Mouse (Mus musculus): ENCODE data around the gene Slc25a39. TPM values are rescaled to one million over a fixed set of nuclear protein-coding genes. Genes with fewer than 3 reads are reported as not detected.

Gene Slc25a39
- 145 and 149 TPM in 2 replicates for polyA plus RNA-seq (2014; fragmentation: Nextera tagmentation; extraction: Ambion mirVana)

DNA sequence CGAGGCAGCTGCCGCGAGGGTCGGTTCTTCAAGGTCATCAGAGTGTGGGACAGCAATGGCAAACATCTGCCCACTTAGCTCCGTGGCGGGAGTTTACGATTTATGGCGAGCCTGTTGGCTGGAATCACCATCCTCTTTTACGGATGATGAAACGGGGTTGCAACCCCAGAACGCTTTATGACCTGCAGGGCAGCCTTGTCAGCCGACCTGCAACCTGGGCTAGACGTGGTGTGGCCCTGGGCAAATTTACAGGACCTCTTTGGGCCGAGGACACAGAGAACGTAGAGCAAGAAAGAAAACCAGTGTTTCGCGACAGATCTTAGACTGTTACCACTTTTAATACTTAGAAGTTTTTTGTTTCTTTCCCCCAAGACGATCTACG, at the start of gene Slc25a39:
Gene Slc25a39, minus strand, starts transcription at position 113 of the 382 bp plus-strand sequence.
- Histone ChIP-seq H3K4me1 (ENCODE audit: control insufficient read depth, insufficient read depth, low read length) (peaks cover 14% of the 10 kb centered on the region), H3K4me3 (ENCODE audit: low read depth, low read length) (peak within 1 kb of the TSS; percentile 64), H3K4me2 (ENCODE audit: low read length) (peak within 1 kb of the TSS; percentile 68), H3K36me3 (ENCODE audit: control insufficient read depth, insufficient read depth, low read length) (peaks cover 22% of the 10 kb centered on the region), H3K9ac (ENCODE audit: low read length) (peak within 1 kb of the TSS; percentile 87), H3K27me3 (replicated peaks; ENCODE audit: control insufficient read depth, insufficient read depth, low read length) (no peaks in the 10 kb centered on the region), H3K27ac (ENCODE audit: low read depth, low read length) (peak within 1 kb of the TSS; percentile 56), H3K9me3 (replicated peaks; ENCODE audit: control insufficient read depth, low read length) (no peaks in the 10 kb centered on the region)
- no peak for ATAC-seq
- 1% methylated on average over 19 of the region's 19 CpGs for WGBS
- no peak for DNase-seq (ENCODE audit: low spot score)

DNA sequence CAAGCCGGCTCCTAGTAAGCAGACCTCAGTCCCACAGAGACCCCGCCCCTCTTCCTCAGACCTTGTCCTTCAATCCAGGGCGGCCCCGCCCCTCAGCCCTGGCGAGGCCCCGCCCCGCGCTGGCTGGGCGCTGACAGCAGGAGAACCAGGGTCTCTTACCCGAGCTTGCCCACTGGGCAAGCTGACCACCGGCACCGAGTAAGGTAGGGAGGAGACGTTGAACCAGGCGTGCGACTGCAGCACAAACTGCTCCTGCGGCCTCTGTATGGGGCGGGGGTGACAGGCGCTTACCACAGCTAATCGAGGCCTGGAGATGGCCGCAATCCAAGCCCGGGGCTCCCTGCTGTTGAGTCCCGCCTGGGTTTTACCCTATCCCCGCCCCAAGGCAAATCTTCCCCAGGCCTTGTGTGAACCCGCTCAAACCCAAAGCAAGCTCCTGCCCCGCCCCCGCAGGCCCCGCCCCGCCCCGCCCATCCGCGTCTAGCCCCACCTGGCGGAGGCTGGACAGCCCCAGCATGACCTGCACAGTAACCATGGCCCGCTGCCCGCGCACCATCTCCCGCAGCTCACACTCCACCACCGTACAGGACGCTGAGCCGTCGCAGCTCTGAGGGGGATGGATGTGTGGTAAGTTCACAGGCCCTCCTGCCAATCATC, 48.1 kb upstream of the Slc25a39 start:
- under 1% methylated on average over 40 of the region's 40 CpGs for WGBS
- peak; percentile 86 for DNase-seq (ENCODE audit: low spot score)
- H3K36me3 ChIP-seq (ENCODE audit: control insufficient read depth, insufficient read depth, low read length): no peaks in the 10 kb centered on the region

DNA sequence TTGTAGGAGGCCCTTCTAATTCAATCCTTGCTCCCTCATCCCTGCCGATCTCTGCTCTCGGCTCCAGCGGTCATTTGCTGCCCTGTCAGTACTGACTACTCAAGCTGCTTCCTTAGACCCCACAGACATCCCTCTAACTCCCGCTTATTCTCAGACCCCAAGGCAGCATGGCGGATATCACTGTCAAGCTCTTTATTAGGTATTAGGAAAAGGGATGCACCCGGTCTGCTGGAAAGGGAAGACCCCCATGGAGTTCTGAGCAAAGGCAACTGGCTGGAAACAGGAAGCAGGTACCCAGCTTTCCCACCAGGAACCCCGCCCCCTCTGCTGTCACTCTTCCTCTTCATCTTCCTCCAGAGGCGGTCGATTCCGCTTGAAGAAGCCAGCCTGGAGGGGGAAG, 45.4 kb upstream of the Slc25a39 start:
- DNase-seq (ENCODE audit: low spot score): no peak
- WGBS: 21% methylated on average over 10 of the region's 10 CpGs
- H3K27me3 ChIP-seq (replicated peaks; ENCODE audit: control insufficient read depth, insufficient read depth, low read length): peaks cover 8% of the 10 kb centered on the region; the same call in 1 of the 2 replicates

More for the DNA sequence above, 48.1 kb upstream of the Slc25a39 start:
- Histone ChIP-seq H3K4me2 (ENCODE audit: low read length) (peak overlapping the region; percentile 80), H3K27me3 (replicated peaks; ENCODE audit: control insufficient read depth, insufficient read depth, low read length) (peaks cover 6% of the 10 kb centered on the region; the same call in 1 of the 2 replicates), H3K4me1 (ENCODE audit: control insufficient read depth, insufficient read depth, low read length) (peaks cover 8% of the 10 kb centered on the region), H3K27ac (ENCODE audit: low read depth, low read length) (no peak overlapping the region), H3K9ac (ENCODE audit: low read length) (peak overlapping the region; percentile 51), H3K9me3 (replicated peaks; ENCODE audit: control insufficient read depth, low read length) (no peaks in the 10 kb centered on the region), H3K4me3 (ENCODE audit: low read depth, low read length) (peak overlapping the region; percentile 45)
- peak; percentile 89 for ATAC-seq

GRCm38 (mm10) chr11:102449043-102450008, 41.6 kb upstream of the Slc25a39 start:
- ATAC-seq (no peak), DNase-seq (ENCODE audit: low spot score) (no peak)
- 0 out of 2 replicates have a peak, but pooled peaks cover 5% of the 10 kb centered on the region for H3K27me3 ChIP-seq (replicated peaks; ENCODE audit: control insufficient read depth, insufficient read depth, low read length)

More for the DNA sequence above, 45.4 kb upstream of the Slc25a39 start:
- Histone ChIP-seq H3K9me3 (replicated peaks; ENCODE audit: control insufficient read depth, low read length) (no peaks in the 10 kb centered on the region), H3K4me3 (ENCODE audit: low read depth, low read length) (no peak overlapping the region), H3K4me1 (ENCODE audit: control insufficient read depth, insufficient read depth, low read length) (peaks cover 8% of the 10 kb centered on the region), H3K27ac (ENCODE audit: low read depth, low read length) (no peak overlapping the region), H3K9ac (ENCODE audit: low read length) (no peak overlapping the region), H3K36me3 (ENCODE audit: control insufficient read depth, insufficient read depth, low read length) (no peaks in the 10 kb centered on the region), H3K4me2 (ENCODE audit: low read length) (no peak overlapping the region)
- ATAC-seq: no peak

DNA sequence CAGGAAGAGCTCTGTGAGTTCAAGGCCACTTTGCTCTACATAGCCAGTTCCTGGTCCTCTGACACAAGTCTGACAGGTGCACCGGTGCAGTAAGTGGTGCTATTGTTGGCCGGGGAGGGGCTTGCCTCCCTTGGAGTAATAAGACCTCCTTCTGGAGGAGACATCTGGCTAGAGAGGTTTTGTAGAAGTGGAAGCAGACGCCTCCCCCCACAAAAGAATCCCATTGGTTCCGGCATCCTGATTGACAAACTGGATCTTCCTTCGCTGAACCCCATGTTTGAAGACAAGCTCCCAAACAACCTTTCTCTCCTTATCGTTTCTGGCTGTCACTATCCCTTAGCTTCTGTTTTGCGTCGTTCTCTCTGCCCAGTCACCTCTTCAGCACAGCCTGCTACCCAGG, 40.6 kb upstream of the Slc25a39 start:
- peaks cover 28% of the 10 kb centered on the region for H3K4me1 ChIP-seq (ENCODE audit: control insufficient read depth, insufficient read depth, low read length)
- H3K4me2 ChIP-seq (ENCODE audit: low read length): peak overlapping the region; percentile 95; the same call in 1 of the 2 replicates
- H3K4me3 ChIP-seq (ENCODE audit: low read depth, low read length): no peak overlapping the region
- H3K9me3 ChIP-seq (replicated peaks; ENCODE audit: control insufficient read depth, low read length): no peaks in the 10 kb centered on the region
- DNase-seq (ENCODE audit: low spot score): no peak
- 0 out of 2 replicates have a peak, but pooled peaks cover 5% of the 10 kb centered on the region for H3K27me3 ChIP-seq (replicated peaks; ENCODE audit: control insufficient read depth, insufficient read depth, low read length)
- H3K36me3 ChIP-seq (ENCODE audit: control insufficient read depth, insufficient read depth, low read length): peaks cover 10% of the 10 kb centered on the region; the same call in 1 of the 2 replicates
- no peak overlapping the region for H3K27ac ChIP-seq (ENCODE audit: low read depth, low read length)
- H3K9ac ChIP-seq (ENCODE audit: low read length): no peak overlapping the region
- no peak for ATAC-seq
- WGBS: 12% methylated on average over 8 of the region's 8 CpGs

More at GRCm38 (mm10) chr11:102449043-102450008, 41.6 kb upstream of the Slc25a39 start:
- no peak overlapping the region for H3K4me2 ChIP-seq (ENCODE audit: low read length)
- no peaks in the 10 kb centered on the region for H3K9me3 ChIP-seq (replicated peaks; ENCODE audit: control insufficient read depth, low read length)
- no peak overlapping the region for H3K4me3 ChIP-seq (ENCODE audit: low read depth, low read length)
- peaks cover under 1% of the 10 kb centered on the region; the same call in 1 of the 2 replicates for H3K36me3 ChIP-seq (ENCODE audit: control insufficient read depth, insufficient read depth, low read length)
- peaks cover 23% of the 10 kb centered on the region for H3K4me1 ChIP-seq (ENCODE audit: control insufficient read depth, insufficient read depth, low read length)
- H3K27ac ChIP-seq (ENCODE audit: low read depth, low read length): no peak overlapping the region
- WGBS: 43% methylated on average over 17 of the region's 17 CpGs
- no peak overlapping the region for H3K9ac ChIP-seq (ENCODE audit: low read length)

- peaks cover 28% of the 10 kb centered on the region for H3K4me1 ChIP-seq (ENCODE audit: control insufficient read depth, insufficient read depth, low read length)
- ATAC-seq: peak; percentile 84
- under 1% methylated on average over 40 of the region's 40 CpGs for WGBS
These were observed 39.8 kb upstream of the Slc25a39 start, which contains the start of gene Fam171a2 for GRCm38 (mm10) chr11:102447497-102447896. Gene Fam171a2 (minus strand): TSS chr11:102447682.

GRCm38 (mm10) chr11:102446581-102447461, 39.1 kb upstream of the Slc25a39 start:
- Histone ChIP-seq H3K4me1 (ENCODE audit: control insufficient read depth, insufficient read depth, low read length) (peaks cover 28% of the 10 kb centered on the region), H3K27ac (ENCODE audit: low read depth, low read length) (peak overlapping the region; percentile 97), H3K9ac (ENCODE audit: low read length) (peak overlapping the region; percentile 100), H3K4me2 (ENCODE audit: low read length) (peak overlapping the region; percentile 95), H3K9me3 (replicated peaks; ENCODE audit: control insufficient read depth, low read length) (no peaks in the 10 kb centered on the region), H3K4me3 (ENCODE audit: low read depth, low read length) (peak overlapping the region; percentile 98), H3K27me3 (replicated peaks; ENCODE audit: control insufficient read depth, insufficient read depth, low read length) (0 out of 2 replicates have a peak, but pooled peaks cover 3% of the 10 kb centered on the region), H3K36me3 (ENCODE audit: control insufficient read depth, insufficient read depth, low read length) (peaks cover 24% of the 10 kb centered on the region)
- ATAC-seq (peak; percentile 64), DNase-seq (ENCODE audit: low spot score) (peak; percentile 69)
- WGBS: under 1% methylated on average over 49 of the region's 49 CpGs

More at GRCm38 (mm10) chr11:102447497-102447896, 39.8 kb upstream of the Slc25a39 start, which contains the start of gene Fam171a2:
- DNase-seq (ENCODE audit: low spot score): peak; percentile 86
- Histone ChIP-seq H3K27ac (ENCODE audit: low read depth, low read length) (peak within 1 kb of the TSS; percentile 97), H3K4me2 (ENCODE audit: low read length) (peak within 1 kb of the TSS; percentile 95), H3K9ac (ENCODE audit: low read length) (peak within 1 kb of the TSS; percentile 100), H3K4me3 (ENCODE audit: low read depth, low read length) (peak within 1 kb of the TSS; percentile 98), H3K36me3 (ENCODE audit: control insufficient read depth, insufficient read depth, low read length) (peaks cover 17% of the 10 kb centered on the region), H3K9me3 (replicated peaks; ENCODE audit: control insufficient read depth, low read length) (no peaks in the 10 kb centered on the region), H3K27me3 (replicated peaks; ENCODE audit: control insufficient read depth, insufficient read depth, low read length) (0 out of 2 replicates have a peak, but pooled peaks cover 5% of the 10 kb centered on the region)

Measured in forebrain, embryonic 14.5 days (tissue).